Mouse (Mus musculus) myocyte (in vitro differentiated cells): ENCODE measurements around the gene Edil3. TPM values are rescaled to one million over a fixed set of nuclear protein-coding genes. Genes with fewer than 3 reads are reported as not detected.

Experiments used
- H3K27me3 ChIP-seq: one replicate; pipeline ENCODE4 v1.6.1; 2011; ENCODE audit not compliant: control insufficient read depth, insufficient read depth, insufficient read length
- H3K36me3 ChIP-seq: one replicate; pipeline ENCODE4 v1.6.1; 2011; ENCODE audit not compliant: control insufficient read depth, insufficient read depth
- H3K4me2 ChIP-seq: one replicate; pipeline ENCODE4 v1.6.1; 2011; ENCODE audit warnings: low read depth, control low read depth
- H3K4me3 ChIP-seq: one replicate; pipeline ENCODE4 v1.5.1; 2011; ENCODE audit warnings: mild to moderate bottlenecking, control low read depth, moderate library complexity
- H3K79me2 ChIP-seq: one replicate; pipeline ENCODE4 v1.6.1; 2011; ENCODE audit not compliant: control insufficient read depth, insufficient read depth
- H3ac ChIP-seq: one replicate; pipeline ENCODE4 v1.6.1; 2011; ENCODE audit not compliant: control insufficient read depth, insufficient read length
- CEBPB ChIP-seq: IDR thresholded peaks from 2 replicates; pipeline ENCODE4 v1.6.1; 2011; ENCODE audit warnings: mild to moderate bottlenecking, moderate library complexity; ENCODE audit not compliant: poor library complexity, insufficient read depth, severe bottlenecking
- E2F4 ChIP-seq: IDR thresholded peaks from one replicate; pipeline ENCODE4 v1.6.1; 2011; ENCODE audit warnings: mild to moderate bottlenecking, control low read depth, moderate library complexity; ENCODE audit not compliant: insufficient read depth
- MAX ChIP-seq: IDR thresholded peaks from one replicate; pipeline ENCODE4 v1.6.1; 2011; ENCODE audit warnings: low read depth, mild to moderate bottlenecking, control low read depth
- MYOD1 ChIP-seq, 3 experiments: IDR thresholded peaks; one replicate each; pipeline ENCODE4 v1.6.1; 2011; ENCODE audit warnings: control low read depth in 2 of 3, low read depth in 2 of 3, mild to moderate bottlenecking in 2 of 3, moderate library complexity in 1 of 3; ENCODE audit not compliant: insufficient read length in 2 of 3, control insufficient read depth in 1 of 3
- MYOG ChIP-seq, 3 experiments: IDR thresholded peaks; one replicate each; pipeline ENCODE4 v1.6.1; 2011; ENCODE audit warnings: control low read depth in 2 of 3, low read depth in 2 of 3, mild to moderate bottlenecking in 2 of 3; ENCODE audit not compliant: insufficient read length in 2 of 3, control insufficient read depth in 1 of 3, insufficient read depth in 1 of 3
- POLR2A ChIP-seq: IDR thresholded peaks from one replicate; pipeline ENCODE4 v1.6.1; 2011; ENCODE audit warnings: low read depth, mild to moderate bottlenecking, control low read depth, moderate library complexity; ENCODE audit not compliant: insufficient read length
- POLR2AphosphoS2 ChIP-seq: IDR thresholded peaks from one replicate; pipeline ENCODE4 v1.6.1; 2011; ENCODE audit warnings: low read depth, control low read depth; ENCODE audit not compliant: insufficient read length
- REST ChIP-seq: IDR thresholded peaks from one replicate; pipeline ENCODE4 v1.6.1; 2011; ENCODE audit warnings: mild to moderate bottlenecking, control low read depth, moderate library complexity; ENCODE audit not compliant: insufficient read depth, insufficient read length
- SRF ChIP-seq: IDR thresholded peaks from one replicate; pipeline ENCODE4 v1.6.1; 2011; ENCODE audit warnings: low read depth; ENCODE audit not compliant: control insufficient read depth, insufficient read length
- TCF12 ChIP-seq: IDR thresholded peaks from one replicate; pipeline ENCODE4 v1.6.1; 2011; ENCODE audit warnings: mild to moderate bottlenecking, control low read depth; ENCODE audit not compliant: poor library complexity, insufficient read depth, severe bottlenecking
- TCF3 ChIP-seq: IDR thresholded peaks from one replicate; pipeline ENCODE4 v1.6.1; 2011; ENCODE audit warnings: low read depth, control low read depth; ENCODE audit not compliant: insufficient read length
- USF1 ChIP-seq: IDR thresholded peaks from one replicate; pipeline ENCODE4 v1.6.1; 2011; ENCODE audit warnings: low read depth, mild to moderate bottlenecking, control low read depth, moderate library complexity
- polyA plus RNA-seq: library from polyadenylated mRNA; unstranded; fragments of >200 nt; fragmentation: generic; extraction: Trizol; gene quantifications from one replicate; pipeline ENCODE4 v1.2.1, GENCODE M21; 2012; ENCODE audit warnings: missing spikeins

Gene Edil3
- polyA plus RNA-seq, 1 experiment, result 7.4 TPM

DNA sequence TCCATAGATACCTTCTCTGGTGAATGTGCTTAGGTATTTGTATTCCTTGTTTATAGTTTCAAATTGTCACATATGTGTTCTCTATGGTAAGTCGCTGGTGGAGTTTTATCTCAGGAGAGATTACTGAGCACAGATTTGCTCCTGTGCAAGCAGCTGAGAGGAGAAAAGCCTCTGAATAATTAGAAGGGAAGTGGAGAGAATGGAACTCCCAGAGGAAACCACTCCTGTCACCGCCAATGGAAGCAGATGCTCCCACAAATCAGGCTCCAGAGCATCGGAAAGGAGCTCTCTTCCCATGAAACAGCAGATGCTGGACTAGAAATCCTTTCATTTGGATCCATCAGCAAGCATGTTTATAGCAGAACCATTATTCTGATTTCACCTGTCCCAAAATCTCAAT is 534.0 kb downstream of the Edil3 start:
- Histone ChIP-seq H3K27me3 (no peaks in the 10 kb centered on the region), H3K79me2 (no peaks in the 10 kb centered on the region), H3K4me3 (no peak overlapping the region), H3K4me2 (no peak overlapping the region), H3ac (no peak overlapping the region), H3K36me3 (no peaks in the 10 kb centered on the region)
- TF ChIP-seq MYOG (IDR thresholded peaks at IDR 0.05; ENCODE audit: control insufficient read depth in 1 of 3, insufficient read depth in 1 of 3, insufficient read length in 2 of 3, low read depth in 2 of 3) (no peak), E2F4 (no peak)

DNA sequence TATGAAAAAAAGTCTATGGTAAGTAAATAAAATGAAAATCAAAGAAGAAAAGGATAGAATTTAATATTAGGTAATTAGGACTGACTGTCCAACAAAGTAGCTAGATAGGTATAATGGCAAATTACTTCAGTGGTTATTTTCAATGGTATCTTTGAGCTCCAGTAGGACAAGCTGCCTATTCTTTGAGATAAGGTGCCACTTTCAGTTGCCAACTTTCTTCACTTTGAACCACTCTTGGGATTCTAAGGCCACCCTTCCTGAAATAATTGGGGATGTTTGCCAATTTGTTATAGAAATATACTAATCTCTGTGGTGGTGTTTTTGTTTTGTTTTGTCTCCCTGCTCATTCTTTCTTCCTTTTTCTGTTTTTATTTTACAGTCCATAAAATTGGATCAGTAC is 537.1 kb downstream of the Edil3 start:
- Histone ChIP-seq H3K79me2 (no peaks in the 10 kb centered on the region), H3K4me2 (no peak overlapping the region), H3K4me3 (no peak overlapping the region), H3ac (no peak overlapping the region), H3K27me3 (no peaks in the 10 kb centered on the region), H3K36me3 (no peaks in the 10 kb centered on the region)
- TF ChIP-seq E2F4 (no peak), TCF3 (no peak), MAX (no peak), MYOD1 (IDR thresholded peaks at IDR 0.05; ENCODE audit: control insufficient read depth in 1 of 3, insufficient read length in 2 of 3, low read depth in 2 of 3) (no peak), SRF (no peak)

DNA sequence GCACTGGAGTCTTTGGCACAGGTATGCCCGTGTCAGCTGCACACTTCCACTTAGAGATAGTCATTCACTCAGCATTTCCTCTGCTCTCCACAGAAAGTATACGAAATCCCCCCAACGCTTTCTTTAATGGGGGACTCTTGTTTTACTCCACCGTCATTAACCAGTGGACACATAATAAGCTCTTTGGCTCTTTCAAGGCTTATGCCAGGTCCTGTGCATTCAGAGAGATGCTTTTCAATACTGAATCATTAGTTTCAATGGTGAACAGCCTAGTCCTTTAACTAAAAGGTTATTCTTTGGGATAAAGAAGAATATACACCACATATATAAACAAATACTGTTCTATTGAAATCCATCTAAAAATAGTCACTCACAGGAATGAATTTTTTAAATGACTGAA is 541.0 kb downstream of the Edil3 start:
- Histone ChIP-seq H3K4me2 (no peak overlapping the region), H3K36me3 (no peaks in the 10 kb centered on the region), H3ac (no peak overlapping the region), H3K79me2 (no peaks in the 10 kb centered on the region), H3K27me3 (no peaks in the 10 kb centered on the region), H3K4me3 (no peak overlapping the region)
- no peak for TF ChIP-seq TCF3
- TF ChIP-seq CEBPB, result no peak
- no peak for TF ChIP-seq MYOG (IDR thresholded peaks at IDR 0.05; ENCODE audit: control insufficient read depth in 1 of 3, insufficient read depth in 1 of 3, insufficient read length in 2 of 3, low read depth in 2 of 3)
- TF ChIP-seq TCF12, result no peak
- no peak for TF ChIP-seq E2F4
- TF ChIP-seq MAX, result no peak

DNA sequence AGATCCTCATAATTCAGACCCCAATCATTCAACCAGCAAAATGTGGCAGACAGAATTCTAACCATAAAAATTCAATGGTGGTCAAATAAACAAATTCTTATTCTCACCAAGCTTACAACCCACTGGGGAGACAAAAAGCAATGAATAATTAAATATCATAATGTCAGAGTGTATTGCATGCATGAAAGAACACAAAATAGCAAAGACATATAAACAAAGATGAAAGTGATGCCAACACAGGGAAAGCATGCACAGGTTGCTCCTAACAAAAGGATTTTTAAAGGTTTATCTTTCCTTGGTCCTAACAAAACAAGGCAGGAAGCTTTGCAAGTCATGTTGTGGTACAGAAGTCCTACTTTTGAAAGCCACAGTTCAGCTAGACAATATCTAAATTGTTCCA is 550.0 kb downstream of the Edil3 start:
- TF ChIP-seq REST (no peak), USF1 (no peak), TCF3 (no peak), SRF (no peak), POLR2AphosphoS2 (no peak), MYOD1 (IDR thresholded peaks at IDR 0.05; ENCODE audit: control insufficient read depth in 1 of 3, insufficient read length in 2 of 3, low read depth in 2 of 3) (no peak), MAX (no peak)
- Histone ChIP-seq H3K36me3 (no peaks in the 10 kb centered on the region), H3K79me2 (no peaks in the 10 kb centered on the region), H3K4me2 (no peak overlapping the region), H3ac (no peak overlapping the region), H3K27me3 (no peaks in the 10 kb centered on the region), H3K4me3 (no peak overlapping the region)

DNA sequence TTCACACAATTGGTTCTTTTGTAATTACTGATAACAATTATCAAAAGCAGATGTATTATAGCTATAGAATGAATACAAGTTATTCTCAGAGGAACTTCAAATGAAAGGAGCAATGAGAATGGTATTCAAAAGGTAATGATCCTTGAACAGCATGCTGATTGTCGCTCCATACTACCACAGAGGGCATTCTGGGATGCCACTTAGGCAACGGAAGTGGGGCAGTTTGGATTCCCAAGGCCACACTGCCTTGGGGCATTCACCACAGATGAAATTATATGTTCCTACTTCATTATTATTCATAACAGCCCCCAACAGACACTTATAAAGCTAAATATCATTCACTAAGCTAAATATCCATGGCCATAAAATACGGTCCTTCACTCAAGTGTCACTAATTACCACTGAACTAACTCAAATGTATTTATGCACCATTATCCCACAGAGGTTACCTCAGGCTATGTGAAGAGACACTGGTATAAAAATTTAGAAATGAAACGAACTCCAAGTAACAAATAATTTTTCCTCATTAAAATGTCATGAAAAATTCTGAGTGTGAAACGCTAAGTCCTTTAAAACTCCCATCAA is 550.5 kb downstream of the Edil3 start:
- Histone ChIP-seq H3K79me2 (no peaks in the 10 kb centered on the region), H3K4me2 (no peak overlapping the region), H3K36me3 (no peaks in the 10 kb centered on the region), H3K4me3 (no peak overlapping the region), H3K27me3 (no peaks in the 10 kb centered on the region), H3ac (no peak overlapping the region)
- no peak for TF ChIP-seq TCF12
- no peak for TF ChIP-seq MYOD1 (IDR thresholded peaks at IDR 0.05; ENCODE audit: control insufficient read depth in 1 of 3, insufficient read length in 2 of 3, low read depth in 2 of 3)
- TF ChIP-seq USF1, result no peak
- TF ChIP-seq E2F4, result no peak
- no peak for TF ChIP-seq POLR2AphosphoS2
- TF ChIP-seq MYOG (IDR thresholded peaks at IDR 0.05; ENCODE audit: control insufficient read depth in 1 of 3, insufficient read depth in 1 of 3, insufficient read length in 2 of 3, low read depth in 2 of 3), result no peak
- no peak for TF ChIP-seq TCF3
- TF ChIP-seq REST, result no peak
- TF ChIP-seq POLR2A, result no peak
- no peak for TF ChIP-seq SRF
- TF ChIP-seq MAX, result no peak
- TF ChIP-seq CEBPB, result no peak
